Mouse (Mus musculus) neutrophil, adult 5-6 weeks (primary cell): ENCODE measurements around the gene Syne3. TPM values are rescaled to one million over a fixed set of nuclear protein-coding genes. Genes with fewer than 3 reads are reported as not detected.

Experiments used
- ATAC-seq: fragments of 151-379, 151-347 bp; 2 replicates; pipeline ENCODE4 v1.8.0; 2017; ENCODE audit warnings: mild to moderate bottlenecking, moderate TSS enrichment; ENCODE audit not compliant: insufficient number of reproducible peaks, poor library complexity, low FRiP score, severe bottlenecking; ENCODE audit errors: extremely low read depth
- total RNA-seq: library from RNA; stranded (forward); fragments of 200-1000 nt; gene quantifications from 2 replicates; pipeline ENCODE4 v1.2.3, GENCODE M21; 2017

Syne3 gene
- total RNA-seq, 1 experiment from 2014 or later = 20.7 TPM

- no peak for ATAC-seq
Observed at GRCm38 (mm10) chr12:104978943-104979723, 30.5 kb downstream of the Syne3 start.

- ATAC-seq = no peak
Observed at GRCm38 (mm10) chr12:104978420-104978819, 31.2 kb downstream of the Syne3 start.

GRCm38 (mm10) chr12:104976903-104977302 is 32.7 kb downstream of the Syne3 start:
- ATAC-seq = no peak

GRCm38 (mm10) chr12:104976331-104976817 is 33.2 kb downstream of the Syne3 start:
- ATAC-seq = no peak

DNA sequence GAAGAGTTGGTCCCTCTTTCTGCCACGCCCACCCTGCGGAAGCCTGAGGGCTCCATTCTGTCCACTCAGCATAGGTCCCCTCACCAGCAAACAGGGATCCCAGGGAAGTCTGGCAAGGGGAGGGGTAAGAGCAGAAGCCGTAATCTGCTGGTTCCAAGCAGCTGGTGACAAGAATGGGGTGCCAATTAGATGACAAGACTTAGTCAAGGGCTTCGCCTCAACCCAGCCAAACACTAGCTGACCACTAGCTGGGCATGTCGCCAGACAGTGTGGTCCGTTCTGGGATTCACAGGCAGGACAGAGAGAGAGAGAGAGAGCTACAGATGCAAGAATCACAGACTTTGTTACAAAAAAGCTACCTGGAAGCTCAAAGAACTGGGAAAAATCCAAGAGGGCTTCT is 36.7 kb downstream of the Syne3 start:
- ATAC-seq = no peak

GRCm38 (mm10) chr12:104969618-104970017 is 40.0 kb downstream of the Syne3 start:
- ATAC-seq = no peak

GRCm38 (mm10) chr12:104969177-104969576 is 40.4 kb downstream of the Syne3 start:
- no peak for ATAC-seq

GRCm38 (mm10) chr12:104964953-104965911 is 44.4 kb downstream of the Syne3 start:
- no peak for ATAC-seq

- ATAC-seq = no peak
Observed at GRCm38 (mm10) chr12:104960421-104960820, 49.2 kb downstream of the Syne3 start.

DNA sequence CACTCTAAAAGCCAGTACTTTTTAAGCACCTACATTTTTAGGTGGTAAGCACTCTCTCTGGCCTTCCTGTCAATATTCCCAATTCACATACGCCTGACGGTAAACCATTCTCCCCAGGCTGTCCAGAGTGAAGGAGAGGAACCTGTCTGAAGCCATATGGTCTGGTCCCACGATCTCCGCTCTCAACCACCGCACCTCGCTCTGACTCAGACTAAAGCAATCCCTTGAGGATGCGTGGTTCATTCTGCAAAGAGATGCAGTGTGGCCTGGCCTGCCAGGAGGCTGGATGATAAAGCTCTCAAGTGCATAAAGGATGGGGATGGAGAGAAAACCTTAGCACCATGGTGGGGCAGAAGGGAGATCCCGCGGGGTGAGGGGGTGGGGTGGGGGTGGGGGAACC is 49.6 kb downstream of the Syne3 start:
- no peak for ATAC-seq

DNA sequence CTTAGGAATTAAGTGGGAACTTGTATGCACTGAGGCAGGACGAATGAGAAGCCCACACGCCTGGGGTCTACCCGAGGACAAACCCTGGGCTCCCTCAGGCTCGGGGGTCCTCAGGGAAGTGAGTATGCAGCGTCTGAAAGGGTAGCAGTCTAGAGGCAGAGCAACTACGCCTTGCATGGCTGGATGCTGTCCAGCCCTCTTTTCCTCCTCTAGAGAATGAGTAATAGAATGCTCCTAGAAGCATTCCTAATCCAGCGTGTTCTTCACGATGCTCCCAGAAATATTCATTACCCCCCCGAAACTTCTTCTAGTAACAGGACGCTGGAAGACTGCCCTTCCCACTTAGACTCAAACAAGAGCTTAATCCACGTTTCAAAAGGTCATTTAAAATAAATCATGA is 51.3 kb downstream of the Syne3 start:
- no peak for ATAC-seq

DNA sequence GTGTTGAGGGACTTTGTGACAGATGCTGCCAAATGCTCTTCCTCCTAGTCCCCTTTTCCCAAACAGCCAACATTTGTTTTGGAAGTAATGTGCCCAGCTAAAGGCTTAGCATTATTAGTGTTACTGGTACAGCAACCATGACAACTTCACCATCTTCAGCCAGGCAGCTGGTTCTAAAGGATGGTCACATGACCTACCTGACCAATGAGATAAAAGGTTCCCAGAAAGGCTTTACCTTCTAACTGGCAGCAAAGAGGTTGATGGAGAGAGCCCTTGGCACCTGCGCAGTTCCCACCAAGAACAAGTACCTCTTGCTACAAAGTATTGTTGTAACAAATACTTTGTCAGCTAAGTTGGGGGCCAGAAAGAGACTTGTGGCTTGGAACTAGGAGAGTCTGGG is 52.4 kb downstream of the Syne3 start:
- ATAC-seq = no peak

- no peak for ATAC-seq
Observed at GRCm38 (mm10) chr12:104956406-104956805, 53.2 kb downstream of the Syne3 start.

DNA sequence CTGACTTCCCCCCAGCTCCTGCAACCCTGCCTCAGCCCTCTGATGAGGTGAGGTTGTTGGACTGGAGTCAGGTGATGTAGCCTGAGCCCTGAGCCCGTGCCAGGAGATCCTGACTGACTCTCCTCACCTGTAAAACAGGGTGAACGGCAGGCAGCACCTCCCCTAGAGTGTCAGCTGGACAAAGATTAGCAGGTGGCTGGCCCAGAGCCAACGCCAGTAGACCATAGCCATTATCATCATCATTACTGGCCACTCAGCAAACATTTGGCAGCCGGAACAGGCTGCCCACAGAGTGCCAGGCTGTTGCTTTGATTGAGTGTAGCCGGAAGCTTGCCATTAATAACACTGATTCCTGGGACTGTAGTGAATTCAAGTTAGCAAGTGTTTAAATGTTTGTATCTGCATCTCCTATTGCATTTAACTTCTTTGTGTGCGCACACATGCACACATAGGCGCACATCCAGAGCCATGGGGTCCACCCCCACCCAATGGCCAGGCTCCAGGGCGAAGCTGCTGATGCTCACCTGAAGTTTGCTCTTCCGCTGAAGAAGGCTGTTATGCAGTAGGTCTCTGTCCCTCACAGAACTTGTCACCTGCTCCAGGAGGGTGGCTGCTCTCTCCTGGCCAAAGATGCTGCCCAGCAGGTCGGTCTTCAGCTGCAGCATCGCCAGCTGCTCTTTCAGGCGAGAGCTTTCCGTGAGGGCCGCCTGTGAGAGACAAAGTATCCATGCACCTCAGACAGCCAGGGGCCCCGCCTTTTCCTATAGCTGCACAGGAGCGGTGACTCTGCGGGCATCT is 54.4 kb downstream of the Syne3 start:
- no peak for ATAC-seq

GRCm38 (mm10) chr12:104953941-104954340 is 55.7 kb downstream of the Syne3 start:
- ATAC-seq = peak; percentile 23; the same call in 1 of the 2 replicates

GRCm38 (mm10) chr12:104952458-104952857 is 57.2 kb downstream of the Syne3 start:
- ATAC-seq = peak; percentile 73

DNA sequence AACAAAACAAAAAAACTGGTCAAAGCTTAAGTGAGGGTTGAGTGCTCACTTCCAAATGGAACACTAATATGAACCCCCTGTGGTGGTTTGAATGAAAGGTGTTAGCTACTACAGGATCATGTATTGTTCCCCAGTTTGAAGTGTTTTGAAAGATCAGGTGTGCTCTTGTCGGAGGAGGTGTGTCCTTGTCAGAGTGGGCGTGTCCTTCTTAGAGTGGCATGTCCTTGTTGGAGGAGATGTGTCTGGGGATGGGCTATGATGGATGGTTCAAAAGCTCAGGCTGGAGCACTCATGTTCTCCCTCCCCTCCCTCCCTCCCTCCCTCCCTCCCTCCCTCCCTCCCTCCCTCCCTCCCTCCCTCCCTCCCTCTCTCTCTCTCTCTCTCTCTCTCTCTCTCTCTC is 61.7 kb downstream of the Syne3 start:
- no peak for ATAC-seq

- no peak for ATAC-seq
Observed at GRCm38 (mm10) chr12:104946231-104946630, 63.4 kb downstream of the Syne3 start.

- ATAC-seq = no peak
Observed at GRCm38 (mm10) chr12:104940466-104940865, 69.1 kb downstream of the Syne3 start.
